ENCODE assay signal across 8 mouse cellular contexts in genomic region chr6:50111111-50111655, GRCm38 (mm10). TPM values are rescaled to one million over a fixed set of nuclear protein-coding genes. Genes with fewer than 3 reads are reported as not detected.
DNase-seq lines count a peak whose midpoint lies in the region; ATAC-seq lines count a peak whose summit lies in the region.

No protein-coding gene starts in this region.

- H3K36me3 ChIP-seq in lung, embryonic 15.5 days, result no peaks in the 10 kb centered on the region
- H3K36me3 ChIP-seq in embryonic facial prominence, embryonic 14.5 days (ENCODE audit: control insufficient read depth, insufficient read depth, low read length), result no peaks in the 10 kb centered on the region
- no peaks in the 10 kb centered on the region for H3K36me3 ChIP-seq in limb, embryonic 10.5 days
- H3K36me3 ChIP-seq in neural tube, embryonic 15.5 days, result no peaks in the 10 kb centered on the region

- 6% methylated on average over 6 of the region's 6 CpGs for WGBS in lung, embryonic 15.5 days
- WGBS in embryonic facial prominence, embryonic 14.5 days, result 7% methylated on average over 6 of the region's 6 CpGs
- WGBS in limb, embryonic 10.5 days, result 13% methylated on average over 6 of the region's 6 CpGs
- 5% methylated on average over 6 of the region's 6 CpGs for WGBS in neural tube, embryonic 15.5 days

- H3K4me2 ChIP-seq in lung, embryonic 15.5 days, result peak overlapping the region; percentile 89
- H3K4me2 ChIP-seq in embryonic facial prominence, embryonic 14.5 days (ENCODE audit: low read depth, low read length), result peak overlapping the region; percentile 76
- H3K4me2 ChIP-seq in neural tube, embryonic 15.5 days, result peak overlapping the region; percentile 90

- ATAC-seq in lung, embryonic 15.5 days (ENCODE audit: borderline replicate concordance, extremely low read depth, low FRiP score, low TSS enrichment), result no peak
- no peak for ATAC-seq in embryonic facial prominence, embryonic 14.5 days (ENCODE audit: low read depth)
- no peak for ATAC-seq in neural tube, embryonic 15.5 days (ENCODE audit: low FRiP score)

- H3K9ac ChIP-seq in lung, embryonic 15.5 days, result peak overlapping the region; percentile 84
- peak overlapping the region; percentile 92 for H3K9ac ChIP-seq in embryonic facial prominence, embryonic 14.5 days (ENCODE audit: low read depth, low read length)
- H3K9ac ChIP-seq in neural tube, embryonic 15.5 days (replicated peaks), result peak overlapping the region; percentile 85

- DNase-seq in lung, postnatal 10 days, result no peak
- peak; percentile 23 for DNase-seq in embryonic facial prominence, embryonic 14.5 days (ENCODE audit: low spot score)
- no peak for DNase-seq in limb, embryonic 10.5 days (ENCODE audit: low spot score)
- DNase-seq in urinary bladder, postnatal 4 days (ENCODE audit: low spot score in 2 of 2), result no peak
- no peak for DNase-seq in thymus, postnatal 14 days
- no peak for DNase-seq in yolk sac, embryonic 10.5 days (ENCODE audit: low spot score)

- H3K4me3 ChIP-seq in lung, embryonic 15.5 days, result peak overlapping the region; percentile 95
- peak overlapping the region; percentile 85 for H3K4me3 ChIP-seq in embryonic facial prominence, embryonic 14.5 days (ENCODE audit: low read depth, low read length)
- H3K4me3 ChIP-seq in limb, embryonic 10.5 days, result peak overlapping the region; percentile 85
- H3K4me3 ChIP-seq in neural tube, embryonic 15.5 days (replicated peaks), result peak overlapping the region; percentile 73

- H3K27me3 ChIP-seq in lung, embryonic 15.5 days, result peaks cover 11% of the 10 kb centered on the region; the same call in 1 of the 2 replicates
- H3K27me3 ChIP-seq in embryonic facial prominence, embryonic 14.5 days (replicated peaks; ENCODE audit: control insufficient read depth, insufficient read depth, low read length), result no peaks in the 10 kb centered on the region
- peaks cover 7% of the 10 kb centered on the region; the same call in 1 of the 2 replicates for H3K27me3 ChIP-seq in limb, embryonic 10.5 days (ENCODE audit: low read depth, poor library complexity, severe bottlenecking)
- no peaks in the 10 kb centered on the region for H3K27me3 ChIP-seq in neural tube, embryonic 15.5 days (replicated peaks)

- peaks cover 19% of the 10 kb centered on the region for H3K4me1 ChIP-seq in lung, embryonic 15.5 days
- peaks cover 7% of the 10 kb centered on the region; the same call in 1 of the 2 replicates for H3K4me1 ChIP-seq in embryonic facial prominence, embryonic 14.5 days (ENCODE audit: control insufficient read depth, insufficient read depth, low read length)
- H3K4me1 ChIP-seq in limb, embryonic 10.5 days, result peaks cover 24% of the 10 kb centered on the region
- peaks cover 25% of the 10 kb centered on the region for H3K4me1 ChIP-seq in neural tube, embryonic 15.5 days

- peak overlapping the region; percentile 92; the same call in 1 of the 2 replicates for H3K27ac ChIP-seq in lung, embryonic 15.5 days
- H3K27ac ChIP-seq in embryonic facial prominence, embryonic 14.5 days (replicated peaks; ENCODE audit: low read depth, low read length), result peak overlapping the region; percentile 80; the same call in 1 of the 2 replicates
- H3K27ac ChIP-seq in limb, embryonic 10.5 days, result peak overlapping the region; percentile 96
- peak overlapping the region; percentile 92 for H3K27ac ChIP-seq in neural tube, embryonic 15.5 days (replicated peaks)

- no peaks in the 10 kb centered on the region for H3K9me3 ChIP-seq in lung, embryonic 15.5 days
- H3K9me3 ChIP-seq in embryonic facial prominence, embryonic 14.5 days (ENCODE audit: control insufficient read depth, low read length), result no peaks in the 10 kb centered on the region
- no peaks in the 10 kb centered on the region for H3K9me3 ChIP-seq in limb, embryonic 10.5 days (replicated peaks)
- no peaks in the 10 kb centered on the region for H3K9me3 ChIP-seq in neural tube, embryonic 15.5 days (replicated peaks)

RNA-seq across cellular contexts. Expression of gene Mpp6, which starts 1.1 kb away (rescaled TPM):
- polyA plus RNA-seq in lung, embryonic 15.5 days (2015; fragmentation: Nextera tagmentation; extraction: Ambion mirVana), result 64.2 and 64.5 TPM in 2 replicates
- polyA plus RNA-seq in embryonic facial prominence, embryonic 14.5 days (2014; fragmentation: Nextera tagmentation; extraction: Ambion mirVana), result 79.6 and 80.8 TPM in 2 replicates
- 75.8 and 83.3 TPM in 2 replicates for polyA plus RNA-seq in limb, embryonic 10.5 days (2016; fragmentation: Nextera tagmentation; extraction: Ambion mirVana)
- polyA plus RNA-seq in neural tube, embryonic 15.5 days (2015; fragmentation: Nextera tagmentation; extraction: Ambion mirVana), result 66.3 and 72.0 TPM in 2 replicates
